Mouse (Mus musculus): ENCODE results near the gene Pde6d.
"Not testable (repeated sequence)": the region's sequence is repeated elsewhere in the genome, so short reads cannot be mapped to it uniquely, and the experiment has no call there.

Pde6d gene

GRCm38 (mm10) chr1:86526789-86527598 lies 55.4 kb downstream of the Pde6d start:
- no peak for DNase-seq (ENCODE audit: extremely low read depth, low read depth, low spot score)

- peak; percentile 88 for DNase-seq (ENCODE audit: extremely low read depth, low read depth, low spot score)
Observed at GRCm38 (mm10) chr1:86526116-86526788, 56.2 kb downstream of the Pde6d start, which contains the start of gene Ptma. Gene Ptma (plus strand): TSS chr1:86526726.

GRCm38 (mm10) chr1:86525499-86526115 lies 56.8 kb downstream of the Pde6d start:
- DNase-seq (ENCODE audit: extremely low read depth, low read depth, low spot score) = no peak

- DNase-seq (ENCODE audit: extremely low read depth, low read depth, low spot score) = peak; percentile 87
Observed at GRCm38 (mm10) chr1:86524619-86525498, 57.6 kb downstream of the Pde6d start.

- no peak for DNase-seq (ENCODE audit: extremely low read depth, low read depth, low spot score)
Observed at GRCm38 (mm10) chr1:86523776-86524618, 58.4 kb downstream of the Pde6d start.

- no peak for DNase-seq (ENCODE audit: extremely low read depth, low read depth, low spot score)
Observed at GRCm38 (mm10) chr1:86522286-86522871, 60.0 kb downstream of the Pde6d start.

- DNase-seq (ENCODE audit: extremely low read depth, low read depth, low spot score) = no peak
Observed at GRCm38 (mm10) chr1:86520361-86520760, 62.1 kb downstream of the Pde6d start.

GRCm38 (mm10) chr1:86517076-86517475 lies 65.4 kb downstream of the Pde6d start:
- no peak for DNase-seq (ENCODE audit: extremely low read depth, low read depth, low spot score)

- no peak for DNase-seq (ENCODE audit: extremely low read depth, low read depth, low spot score)
Observed at GRCm38 (mm10) chr1:86515715-86516410, 66.6 kb downstream of the Pde6d start.

GRCm38 (mm10) chr1:86513031-86513430 lies 69.4 kb downstream of the Pde6d start:
- not testable (repeated sequence) for DNase-seq (ENCODE audit: extremely low read depth, low read depth, low spot score)

- no peak for DNase-seq (ENCODE audit: extremely low read depth, low read depth, low spot score)
Observed at GRCm38 (mm10) chr1:86512154-86512720, 70.2 kb downstream of the Pde6d start.

- no peak for DNase-seq (ENCODE audit: extremely low read depth, low read depth, low spot score)
Observed at GRCm38 (mm10) chr1:86510676-86511441, 71.6 kb downstream of the Pde6d start.

GRCm38 (mm10) chr1:86510266-86510665 lies 72.2 kb downstream of the Pde6d start:
- DNase-seq (ENCODE audit: extremely low read depth, low read depth, low spot score) = no peak

GRCm38 (mm10) chr1:86509410-86509809 lies 73.0 kb downstream of the Pde6d start:
- no peak for DNase-seq (ENCODE audit: extremely low read depth, low read depth, low spot score)

- no peak for DNase-seq (ENCODE audit: extremely low read depth, low read depth, low spot score)
Observed at GRCm38 (mm10) chr1:86507866-86508265, 74.6 kb downstream of the Pde6d start.

- DNase-seq (ENCODE audit: extremely low read depth, low read depth, low spot score) = no peak
Observed at GRCm38 (mm10) chr1:86506420-86506819, 76.0 kb downstream of the Pde6d start.

- no peak for DNase-seq (ENCODE audit: extremely low read depth, low read depth, low spot score)
Observed at GRCm38 (mm10) chr1:86505461-86505860, 77.0 kb downstream of the Pde6d start.

All from fat pad, adult 2 months (tissue).